Mouse (Mus musculus) forebrain, postnatal 0 days (tissue): Measurements from ENCODE around the gene Bach1. TPM values are rescaled to one million over a fixed set of nuclear protein-coding genes. Genes with fewer than 3 reads are reported as not detected.
A peak's percentile ranks its signal among the peaks of the same experiment; 100 is the strongest.

Experiments used
- ATAC-seq: fragments of 200-750 bp; cut with Nextera tagmentation; 2 replicates; pipeline ENCODE4 v1.8.0; 2017; ENCODE audit warnings: mild to moderate bottlenecking, moderate library complexity
- DNase-seq: peaks from one replicate; pipeline ENCODE4 v3.0.0-alpha.2; 2015
- H3K27ac ChIP-seq: fragments of 300-500 bp; sonication (generic); 2 replicates; pipeline ENCODE4 v1.5.1; 2014; ENCODE audit warnings: low read depth, mild to moderate bottlenecking, antibody characterized with exemption, low read length, moderate library complexity, mixed read lengths
- H3K27me3 ChIP-seq: fragments of 300-500 bp; sonication (generic); 2 replicates; pipeline ENCODE4 v1.6.1; 2014; ENCODE audit warnings: mild to moderate bottlenecking, low read length, mixed read lengths; ENCODE audit not compliant: insufficient read depth
- H3K36me3 ChIP-seq: fragments of 300-500 bp; sonication (generic); 2 replicates; pipeline ENCODE4 v1.6.1; 2014; ENCODE audit warnings: mild to moderate bottlenecking, moderate library complexity; ENCODE audit not compliant: insufficient read depth
- H3K4me1 ChIP-seq: fragments of 300-500 bp; sonication (generic); 2 replicates; pipeline ENCODE4 v1.6.1; 2014; ENCODE audit warnings: antibody characterized with exemption; ENCODE audit not compliant: insufficient read depth
- H3K4me2 ChIP-seq: fragments of 300-500 bp; sonication (generic); 2 replicates; pipeline ENCODE4 v1.6.1; 2014; ENCODE audit warnings: low read depth, mild to moderate bottlenecking, moderate library complexity
- H3K4me3 ChIP-seq: fragments of 300-500 bp; sonication (generic); 2 replicates; pipeline ENCODE4 v1.5.1; 2014; ENCODE audit warnings: low read depth, low read length, mixed read lengths
- H3K9ac ChIP-seq: fragments of 300-500 bp; sonication (generic); 2 replicates; pipeline ENCODE4 v1.6.1; 2014; ENCODE audit warnings: mild to moderate bottlenecking
- H3K9me3 ChIP-seq: fragments of 300-500 bp; sonication (generic); 2 replicates; pipeline ENCODE4 v1.6.1; 2016; ENCODE audit warnings: low read length
- CTCF ChIP-seq: sonication (generic); IDR thresholded peaks from 2 replicates; pipeline ENCODE4 v1.5.1; 2016; ENCODE audit warnings: antibody characterized with exemption, control low read depth, low read depth
- WGBS: fragments of 180-500 bp; shearing (Covaris S2); extraction: QIAGEN DNeasy Blood & Tissue Kit; methylation state at CpG from one replicate; pipeline ENCODE4 v1.1.7; 2014; 5-methylcytosine and 5-hydroxymethylcytosine counted together
- polyA plus RNA-seq: library from polyadenylated mRNA; unstranded; fragments of >200 nt; fragmentation: Nextera tagmentation; extraction: Ambion mirVana; gene quantifications from 2 replicates; pipeline ENCODE4 v1.2.1, GENCODE M21; 2015
- total RNA-seq: library from RNA; depleted of rRNA; stranded (reverse); fragments of >200 nt; gene quantifications from 2 replicates; pipeline ENCODE4 v1.2.3, GENCODE M21; 2014; rRNA removed

Bach1 gene
- total and polyA plus RNA-seq, 2 experiments from 2014 or later = 13.0 to 50.0 TPM

DNA sequence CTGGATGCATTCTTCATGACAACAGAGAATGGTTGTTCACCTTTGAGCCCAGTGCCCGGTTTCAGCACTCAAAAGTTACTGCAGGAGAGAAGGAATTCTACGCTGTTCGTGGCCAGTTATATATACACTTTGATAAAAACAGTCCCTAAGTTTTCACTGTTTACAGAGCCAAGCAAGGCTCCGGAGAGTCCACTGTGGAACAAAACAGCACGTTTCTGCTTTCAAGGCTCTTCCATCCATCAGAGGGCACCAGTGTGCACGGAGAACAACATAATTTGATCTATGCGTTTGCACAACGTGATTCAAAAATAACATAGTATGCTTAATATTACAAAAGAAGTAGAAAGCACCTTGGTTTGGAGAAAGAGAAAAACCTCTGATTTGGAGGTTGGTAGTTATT, 67.2 kb downstream of the Bach1 start:
- Histone ChIP-seq H3K4me3 (no peak overlapping the region), H3K9me3 (no peaks in the 10 kb centered on the region), H3K27me3 (no peaks in the 10 kb centered on the region), H3K36me3 (no peaks in the 10 kb centered on the region), H3K27ac (no peak overlapping the region), H3K4me2 (no peak overlapping the region), H3K4me1 (no peaks in the 10 kb centered on the region), H3K9ac (no peak overlapping the region)
- no peak for DNase-seq
- 63% methylated on average over 8 of the region's 8 CpGs for WGBS
- no peak for ATAC-seq
- peak; percentile 50 for TF ChIP-seq CTCF

DNA sequence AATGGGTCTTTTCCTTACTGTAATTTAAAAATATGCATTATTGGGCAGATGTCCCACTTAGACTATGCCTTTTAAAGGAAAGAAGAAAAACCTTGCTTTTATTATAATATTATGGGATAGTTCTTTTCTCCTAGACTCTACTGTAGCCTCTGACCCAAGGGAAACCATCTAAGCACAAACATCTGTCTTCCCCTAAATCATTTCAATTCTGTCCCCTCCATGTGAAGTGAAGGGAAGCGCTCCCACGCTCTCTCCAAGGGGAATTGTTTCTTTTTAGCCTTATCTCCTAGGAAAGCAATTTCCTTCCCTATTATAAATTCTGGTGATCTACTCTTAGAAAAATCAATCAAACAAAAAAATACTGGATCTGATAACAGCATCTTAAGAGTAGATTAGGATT, 71.8 kb downstream of the Bach1 start:
- Histone ChIP-seq H3K27ac (no peak overlapping the region), H3K4me2 (no peak overlapping the region), H3K27me3 (no peaks in the 10 kb centered on the region), H3K4me1 (no peaks in the 10 kb centered on the region), H3K36me3 (no peaks in the 10 kb centered on the region), H3K9me3 (no peaks in the 10 kb centered on the region), H3K9ac (no peak overlapping the region), H3K4me3 (no peak overlapping the region)
- 99% methylated on average over 2 of the region's 2 CpGs for WGBS
- ATAC-seq (no peak), DNase-seq (no peak)
- TF ChIP-seq CTCF = no peak

DNA sequence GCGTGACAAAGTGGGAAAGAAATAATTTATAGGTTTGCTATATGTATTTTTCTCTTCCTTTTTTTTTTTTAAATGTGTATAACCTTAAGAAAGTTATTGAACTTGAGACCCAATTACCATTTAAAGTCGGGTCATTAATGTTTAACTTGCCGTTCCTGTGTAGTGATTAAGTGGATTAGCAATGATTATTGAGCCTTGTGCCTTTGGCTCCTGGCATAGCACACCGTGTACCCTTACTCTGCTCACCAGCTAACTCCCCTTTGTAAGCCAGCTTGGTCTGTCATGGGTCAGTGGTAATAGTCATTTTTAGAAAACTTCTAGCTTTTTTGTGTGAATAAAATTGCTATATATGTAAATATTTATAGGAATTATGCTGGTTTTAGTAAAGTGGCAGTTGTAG, 73.2 kb downstream of the Bach1 start:
- Histone ChIP-seq H3K27me3 (no peaks in the 10 kb centered on the region), H3K27ac (no peak overlapping the region), H3K36me3 (no peaks in the 10 kb centered on the region), H3K4me3 (no peak overlapping the region), H3K9me3 (no peaks in the 10 kb centered on the region), H3K4me1 (no peaks in the 10 kb centered on the region), H3K4me2 (no peak overlapping the region), H3K9ac (no peak overlapping the region)
- ATAC-seq = no peak
- no peak for TF ChIP-seq CTCF
- DNase-seq = no peak
- 72% methylated on average over 4 of the region's 4 CpGs for WGBS

DNA sequence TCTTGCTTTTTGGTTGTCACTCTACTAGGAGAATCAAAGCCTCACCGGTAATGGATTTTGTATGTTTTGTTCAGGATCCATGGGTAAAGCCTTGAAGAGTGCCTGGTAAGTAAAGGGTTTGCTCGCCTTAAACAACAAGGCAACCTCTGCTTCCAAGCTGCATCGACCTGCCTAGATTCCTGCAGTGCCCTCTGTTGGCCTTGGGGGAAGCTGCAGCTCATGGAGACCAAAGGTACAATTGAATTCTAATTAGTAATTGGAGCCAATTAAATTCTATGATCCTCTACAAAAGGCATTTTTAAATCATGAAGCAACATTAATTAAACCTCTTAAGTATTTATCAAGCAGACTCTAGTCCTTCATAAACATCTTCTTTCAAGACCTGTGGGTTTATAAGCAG, 75.7 kb downstream of the Bach1 start:
- H3K9me3 ChIP-seq = no peaks in the 10 kb centered on the region
- no peak for ATAC-seq
- H3K27ac ChIP-seq = no peak overlapping the region
- peak; percentile 35 for TF ChIP-seq CTCF
- H3K4me2 ChIP-seq = no peak overlapping the region
- H3K9ac ChIP-seq = no peak overlapping the region
- DNase-seq = no peak
- WGBS = 67% methylated on average over 3 of the region's 3 CpGs
- no peaks in the 10 kb centered on the region for H3K27me3 ChIP-seq
- H3K36me3 ChIP-seq = no peaks in the 10 kb centered on the region
- H3K4me3 ChIP-seq = no peak overlapping the region
- H3K4me1 ChIP-seq = no peaks in the 10 kb centered on the region

DNA sequence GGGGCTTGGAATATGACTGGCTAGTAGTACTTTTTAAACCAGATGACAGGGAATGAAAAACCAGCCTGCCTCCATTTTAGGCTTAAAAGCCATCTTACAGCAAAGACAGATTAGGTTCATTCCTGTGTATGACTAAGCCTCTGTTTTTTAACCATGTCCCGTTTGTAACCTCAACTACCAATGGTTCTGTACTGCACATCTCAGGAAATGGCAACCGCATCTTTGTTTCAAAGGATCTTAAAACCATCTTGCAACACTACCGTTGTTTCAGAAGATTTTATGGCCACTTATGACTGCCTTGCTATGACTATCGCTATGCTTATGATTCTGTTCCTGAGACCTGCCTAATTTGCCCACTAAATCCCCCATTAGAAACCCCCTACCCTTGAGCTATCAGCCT, 78.6 kb downstream of the Bach1 start:
- Histone ChIP-seq H3K4me2 (no peak overlapping the region), H3K4me3 (no peak overlapping the region), H3K36me3 (no peaks in the 10 kb centered on the region), H3K27me3 (no peaks in the 10 kb centered on the region), H3K9me3 (no peaks in the 10 kb centered on the region), H3K4me1 (no peaks in the 10 kb centered on the region), H3K27ac (no peak overlapping the region), H3K9ac (no peak overlapping the region)
- DNase-seq (no peak), ATAC-seq (no peak)
- 90% methylated on average over 4 of the region's 4 CpGs for WGBS
- TF ChIP-seq CTCF = no peak

DNA sequence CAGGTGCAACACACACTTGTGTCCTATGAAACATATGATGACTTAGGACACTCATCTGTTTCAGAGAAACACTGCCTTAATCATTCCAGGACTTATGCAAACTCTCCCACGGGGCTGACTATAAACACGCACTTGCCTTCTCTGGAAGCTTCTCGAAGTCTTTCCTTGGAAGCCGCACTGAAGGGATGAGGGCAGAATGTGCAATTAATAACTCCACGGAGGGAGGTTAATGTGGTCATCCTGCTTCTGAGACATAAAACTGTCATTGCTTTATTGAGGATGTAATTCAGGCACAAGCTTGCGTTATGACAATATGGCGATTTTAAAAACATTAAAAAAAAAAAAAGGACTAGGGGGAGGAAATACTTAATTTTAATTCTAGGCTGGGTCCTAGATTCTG, 82.9 kb downstream of the Bach1 start:
- Histone ChIP-seq H3K4me2 (no peak overlapping the region), H3K36me3 (no peaks in the 10 kb centered on the region), H3K27me3 (no peaks in the 10 kb centered on the region), H3K4me1 (no peaks in the 10 kb centered on the region), H3K4me3 (no peak overlapping the region), H3K9ac (no peak overlapping the region), H3K9me3 (no peaks in the 10 kb centered on the region), H3K27ac (no peak overlapping the region)
- 65% methylated on average over 7 of the region's 7 CpGs for WGBS
- ATAC-seq (no peak), DNase-seq (no peak)
- TF ChIP-seq CTCF = no peak

Other genes starting within 250 kb of the Bach1 start
- 51.9 and 66.0 TPM in 2 replicates for gene Usp16, start 244.2 kb upstream of the Bach1 start, total RNA-seq
- gene Usp16, start 244.2 kb upstream of the Bach1 start, polyA plus RNA-seq = 42.9 and 46.2 TPM in 2 replicates
- gene Cct8, start 203.1 kb upstream of the Bach1 start, total RNA-seq = 211 and 215 TPM in 2 replicates
- gene Cct8, start 203.1 kb upstream of the Bach1 start, polyA plus RNA-seq = 351 and 371 TPM in 2 replicates
- gene Map3k7cl, start 145.6 kb upstream of the Bach1 start, total RNA-seq = 0.15 TPM in 1 of 2 replicates, not detected in the other
- gene Map3k7cl, start 145.6 kb upstream of the Bach1 start, polyA plus RNA-seq = not detected in 2 replicates